Mouse (Mus musculus) testis, postnatal 14 days (tissue): ENCODE data around the gene Gnb5.

Source experiments
- DNase-seq: peaks from one replicate; pipeline ENCODE4 v3.0.0; 2021; ENCODE audit warnings: low spot score

Gnb5 gene

GRCm38 (mm10) chr9:75306126-75306898 lies at the start of gene Gnb5:
Gene Gnb5 (plus strand): TSS chr9:75306288.
- no peak for DNase-seq

GRCm38 (mm10) chr9:75258792-75259191 lies 47.3 kb upstream of the Gnb5 start:
- DNase-seq: no peak

- DNase-seq: no peak
Measured at GRCm38 (mm10) chr9:75259656-75260055, 46.4 kb upstream of the Gnb5 start.

- DNase-seq: no peak
Measured at GRCm38 (mm10) chr9:75261332-75261872, 44.7 kb upstream of the Gnb5 start.

- DNase-seq: no peak
Measured at GRCm38 (mm10) chr9:75262235-75262826, 43.8 kb upstream of the Gnb5 start.

GRCm38 (mm10) chr9:75264008-75264718 lies 41.9 kb upstream of the Gnb5 start:
- no peak for DNase-seq

GRCm38 (mm10) chr9:75267147-75267546 lies 38.9 kb upstream of the Gnb5 start:
- DNase-seq: no peak

GRCm38 (mm10) chr9:75270382-75270781 lies 35.7 kb upstream of the Gnb5 start:
- no peak for DNase-seq

GRCm38 (mm10) chr9:75271539-75271938 lies 34.5 kb upstream of the Gnb5 start:
- no peak for DNase-seq

GRCm38 (mm10) chr9:75273646-75274045 lies 32.4 kb upstream of the Gnb5 start:
- no peak for DNase-seq

- no peak for DNase-seq
Measured at GRCm38 (mm10) chr9:75274486-75274885, 31.6 kb upstream of the Gnb5 start.

- DNase-seq: no peak
Measured at GRCm38 (mm10) chr9:75275051-75275450, 31.0 kb upstream of the Gnb5 start.

GRCm38 (mm10) chr9:75280814-75281213 lies 25.3 kb upstream of the Gnb5 start:
- peak; percentile 27 for DNase-seq

- DNase-seq: no peak
Measured at GRCm38 (mm10) chr9:75282179-75282578, 23.9 kb upstream of the Gnb5 start.

- DNase-seq: no peak
Measured at GRCm38 (mm10) chr9:75282830-75283229, 23.3 kb upstream of the Gnb5 start.

DNA sequence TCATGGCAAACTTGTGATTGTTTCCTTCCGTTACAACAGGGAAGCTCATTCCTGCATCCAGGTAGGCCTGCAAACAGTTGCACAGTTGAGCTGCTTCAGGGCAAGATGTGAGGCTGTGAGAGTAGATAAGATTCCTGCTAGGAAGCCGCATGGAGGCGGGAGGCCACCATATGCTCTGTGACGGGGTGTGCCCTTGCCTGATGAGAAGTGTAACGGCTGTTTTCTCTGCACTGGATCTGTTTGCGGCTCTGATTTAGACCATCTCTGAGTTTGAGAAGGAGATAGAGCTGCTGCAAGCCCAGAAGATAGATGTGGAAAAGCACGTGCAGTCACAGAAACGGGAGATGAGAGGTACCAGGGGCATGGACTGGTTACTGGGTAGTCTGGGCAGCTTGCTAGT lies 22.5 kb upstream of the Gnb5 start:
- DNase-seq: no peak

GRCm38 (mm10) chr9:75285363-75285762 lies 20.7 kb upstream of the Gnb5 start:
- no peak for DNase-seq

DNA sequence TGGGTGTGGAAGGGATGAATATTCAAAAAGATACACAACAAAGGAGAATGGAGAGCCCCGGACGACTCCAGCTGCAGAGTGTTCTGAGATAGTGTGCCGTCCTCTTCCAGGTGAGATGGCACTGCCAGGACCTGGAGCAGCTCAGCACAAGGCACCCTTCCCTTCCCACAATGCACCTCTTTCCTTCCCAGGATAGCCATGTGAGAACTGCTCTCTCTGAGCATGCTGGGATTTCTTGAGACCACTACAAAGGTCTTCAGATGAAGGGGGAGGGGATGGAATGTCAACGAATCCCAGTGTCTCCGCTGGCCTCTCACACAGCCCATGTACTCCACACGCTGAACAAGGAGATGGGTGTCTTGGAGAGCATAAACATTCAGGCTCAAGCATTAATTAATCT lies 18.5 kb upstream of the Gnb5 start:
- no peak for DNase-seq

DNA sequence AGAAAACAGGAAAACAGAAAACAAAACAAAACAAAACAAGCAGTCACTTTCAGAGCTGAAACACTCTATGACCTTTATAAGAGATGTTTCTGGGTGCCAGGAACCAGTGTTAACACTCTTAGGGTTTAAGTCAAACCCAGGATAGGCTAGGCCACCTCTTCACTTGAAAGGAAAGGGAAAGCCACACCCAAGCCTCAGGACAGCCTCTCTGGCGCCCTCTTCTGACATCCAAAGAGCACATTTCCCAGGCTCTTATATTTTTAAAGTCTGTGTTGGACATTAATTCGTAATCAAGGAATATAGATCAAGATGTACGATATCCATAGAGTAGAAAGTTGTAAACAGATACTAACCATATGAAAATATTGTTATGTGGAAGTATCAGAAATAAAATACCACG lies 16.5 kb upstream of the Gnb5 start:
- no peak for DNase-seq

DNA sequence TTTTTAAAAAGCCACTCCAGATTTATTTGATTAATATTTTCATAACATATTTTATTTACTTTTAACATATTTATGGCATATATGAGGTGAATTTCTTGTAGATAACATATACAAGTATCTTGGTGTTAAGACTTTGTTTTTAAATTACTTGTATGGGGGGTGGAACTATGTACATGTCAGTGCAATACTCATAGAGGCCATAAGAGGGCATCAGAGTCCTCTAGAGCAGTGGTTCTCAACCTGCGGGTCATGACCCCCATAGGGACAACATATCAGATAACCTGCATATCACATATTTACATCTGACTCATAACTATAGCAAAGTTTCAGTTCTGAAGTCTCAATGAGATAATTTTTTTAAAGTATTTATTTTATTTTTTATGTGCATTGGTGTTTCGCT lies 6.7 kb upstream of the Gnb5 start:
- no peak for DNase-seq

GRCm38 (mm10) chr9:75303033-75303432 lies 3.1 kb upstream of the Gnb5 start:
- DNase-seq: no peak

- DNase-seq: peak; percentile 64
Measured at GRCm38 (mm10) chr9:75303701-75304261, 2.3 kb upstream of the Gnb5 start.

- no peak for DNase-seq
Measured at GRCm38 (mm10) chr9:75304286-75304685, 1.8 kb upstream of the Gnb5 start.
